Comparison of ENCODE assay signal across 10 mouse cellular contexts in genomic region chr4:149526330-149526729, GRCm38 (mm10). TPM values are rescaled to one million over a fixed set of nuclear protein-coding genes. Genes with fewer than 3 reads are reported as not detected.
DNase-seq lines count a peak whose midpoint lies in the region; ATAC-seq lines count a peak whose summit lies in the region.
"Had no signal": no experiment of that assay in that cellular context is flagged by ENCODE, and none has a peak within 500 bp of the region (broad histone marks: within the 10 kb centered on the region; RNA-seq: fewer than 3 reads in every experiment).

No protein-coding gene starts in this region.

- DNase-seq in heart, adult 11 months = peak; percentile 99
- no peak for DNase-seq in neural tube, embryonic 10.5 days (ENCODE audit: extremely low spot score, low spot score)
- DNase-seq in kidney, postnatal 14 days = peak; percentile 45
- no peak for DNase-seq in layer of hippocampus, postnatal 25 days (ENCODE audit: extremely low spot score in 1 of 2, low spot score in 1 of 2)
- DNase-seq in spleen, postnatal 36 days (ENCODE audit: low spot score in 2 of 2) = no peak

- H3K36me3 ChIP-seq in heart, embryonic 11.5 days (ENCODE audit: control insufficient read depth, insufficient read depth, low read length) = no peaks in the 10 kb centered on the region
- H3K36me3 ChIP-seq in neural tube, embryonic 13.5 days = no peaks in the 10 kb centered on the region

- no peak overlapping the region for H3K27ac ChIP-seq in heart, embryonic 11.5 days (ENCODE audit: low read depth, low read length)
- 0 out of 2 replicates have a peak overlapping the region, but pooled peaks have one; percentile 28 for H3K27ac ChIP-seq in neural tube, embryonic 13.5 days (replicated peaks)
- H3K27ac ChIP-seq: liver, embryonic 14.5 days had no signal

- H3K9me3 ChIP-seq in heart, embryonic 11.5 days (replicated peaks; ENCODE audit: control insufficient read depth, low read length) = no peaks in the 10 kb centered on the region
- H3K9me3 ChIP-seq in neural tube, embryonic 13.5 days = no peaks in the 10 kb centered on the region

- H3K27me3 ChIP-seq in heart, embryonic 11.5 days (ENCODE audit: control insufficient read depth, insufficient read depth, low read length) = no peaks in the 10 kb centered on the region
- no peaks in the 10 kb centered on the region for H3K27me3 ChIP-seq in neural tube, embryonic 13.5 days

- no peak overlapping the region for H3K9ac ChIP-seq in heart, embryonic 11.5 days (ENCODE audit: low read depth, low read length)
- 0 out of 2 replicates have a peak overlapping the region, but pooled peaks have one; percentile 12 for H3K9ac ChIP-seq in neural tube, embryonic 13.5 days
- H3K9ac ChIP-seq: liver, embryonic 14.5 days had no signal

- H3K4me1 ChIP-seq in heart, embryonic 11.5 days (ENCODE audit: control insufficient read depth, insufficient read depth, low read length) = peaks cover 31% of the 10 kb centered on the region
- peaks cover 36% of the 10 kb centered on the region for H3K4me1 ChIP-seq in neural tube, embryonic 13.5 days (replicated peaks)

- ATAC-seq in heart, embryonic 11.5 days (replicated peaks; ENCODE audit: insufficient number of reproducible peaks, low FRiP score, low TSS enrichment) = no peak
- ATAC-seq in neural tube, embryonic 13.5 days (ENCODE audit: low read depth) = no peak
- no peak for ATAC-seq in megakaryocyte progenitor cell, adult 5-6 weeks (replicated peaks; ENCODE audit: poor library complexity)

- 58% methylated on average over 7 of the region's 7 CpGs for WGBS in heart, embryonic 11.5 days (ENCODE audit: insufficient replicate concordance)
- 34% methylated on average over 7 of the region's 7 CpGs for WGBS in neural tube, embryonic 13.5 days

- no peak overlapping the region for H3K4me3 ChIP-seq in heart, embryonic 11.5 days (ENCODE audit: low read depth, low read length)
- H3K4me3 ChIP-seq in neural tube, embryonic 13.5 days = no peak overlapping the region

- H3K4me2 ChIP-seq in heart, embryonic 11.5 days = no peak overlapping the region
- H3K4me2 ChIP-seq in neural tube, embryonic 13.5 days = no peak overlapping the region

RNA-seq across cellular contexts. Expression of gene Ctnnbip1, which starts 8.3 kb away (rescaled TPM):
- 36.3 and 36.8 TPM in 2 replicates for polyA plus RNA-seq in heart, embryonic 11.5 days (2014; fragmentation: Nextera tagmentation; extraction: Ambion mirVana)
- polyA plus RNA-seq in neural tube, embryonic 13.5 days (2015; fragmentation: Nextera tagmentation; extraction: Ambion mirVana) = 78.3 and 79.0 TPM in 2 replicates
- 2.2 and 3.4 TPM in 2 replicates for total RNA-seq in megakaryocyte progenitor cell, adult 5-6 weeks (2015)
- 1.6 and 3.4 TPM in 2 replicates for total RNA-seq in megakaryocyte progenitor cell, adult 5-6 weeks (2017)
- total RNA-seq in layer of hippocampus, postnatal 25 days (2021) = 10 to 100 TPM; 39.5 to 41.1 TPM

RNA-seq across cellular contexts. Expression of gene Lzic, which starts 41.3 kb away (rescaled TPM):
- 36.7 and 43.9 TPM in 2 replicates for polyA plus RNA-seq in heart, embryonic 11.5 days (2014; fragmentation: Nextera tagmentation; extraction: Ambion mirVana)
- 44.7 and 47.7 TPM in 2 replicates for polyA plus RNA-seq in neural tube, embryonic 13.5 days (2015; fragmentation: Nextera tagmentation; extraction: Ambion mirVana)
- total RNA-seq in megakaryocyte progenitor cell, adult 5-6 weeks (2015) = 25.2 and 26.8 TPM in 2 replicates
- 81.4 and 111 TPM in 2 replicates for total RNA-seq in megakaryocyte progenitor cell, adult 5-6 weeks (2017)
- 10 to 100 TPM; 19.5 to 21.5 TPM for total RNA-seq in layer of hippocampus, postnatal 25 days (2021)

RNA-seq across cellular contexts. Expression of gene Nmnat1, which starts 41.3 kb away (rescaled TPM):
- polyA plus RNA-seq in heart, embryonic 11.5 days (2014; fragmentation: Nextera tagmentation; extraction: Ambion mirVana) = 16.2 and 17.0 TPM in 2 replicates
- 8.7 and 11.0 TPM in 2 replicates for polyA plus RNA-seq in neural tube, embryonic 13.5 days (2015; fragmentation: Nextera tagmentation; extraction: Ambion mirVana)
- total RNA-seq in megakaryocyte progenitor cell, adult 5-6 weeks (2015) = 7.4 and 8.0 TPM in 2 replicates
- total RNA-seq in megakaryocyte progenitor cell, adult 5-6 weeks (2017) = 12.4 and 14.4 TPM in 2 replicates
- 1 to 10 TPM; 8.0 to 8.4 TPM for total RNA-seq in layer of hippocampus, postnatal 25 days (2021)

RNA-seq across cellular contexts. Expression of gene Tmem274, which starts 49.2 kb away (rescaled TPM):
- not detected in 2 replicates for polyA plus RNA-seq in heart, embryonic 11.5 days (2014; fragmentation: Nextera tagmentation; extraction: Ambion mirVana)
- polyA plus RNA-seq in neural tube, embryonic 13.5 days (2015; fragmentation: Nextera tagmentation; extraction: Ambion mirVana) = not detected in 2 replicates
- total RNA-seq in megakaryocyte progenitor cell, adult 5-6 weeks (2015) = not detected in 2 replicates
- total RNA-seq in megakaryocyte progenitor cell, adult 5-6 weeks (2017) = not detected in 2 replicates
- not detected for total RNA-seq in layer of hippocampus, postnatal 25 days (2021)
- polyA plus RNA-seq: liver, embryonic 14.5 days; neural tube, embryonic 14.5 days had no signal

RNA-seq across cellular contexts. Expression of gene Clstn1, which starts 59.9 kb away (rescaled TPM):
- 12.3 and 18.1 TPM in 2 replicates for polyA plus RNA-seq in heart, embryonic 11.5 days (2014; fragmentation: Nextera tagmentation; extraction: Ambion mirVana)
- 131 and 142 TPM in 2 replicates for polyA plus RNA-seq in neural tube, embryonic 13.5 days (2015; fragmentation: Nextera tagmentation; extraction: Ambion mirVana)
- total RNA-seq in megakaryocyte progenitor cell, adult 5-6 weeks (2015) = 2.2 and 4.0 TPM in 2 replicates
- total RNA-seq in megakaryocyte progenitor cell, adult 5-6 weeks (2017) = 4.1 and 5.9 TPM in 2 replicates
- total RNA-seq in layer of hippocampus, postnatal 25 days (2021) = 100 to 1,000 TPM; 782 to 866 TPM

Comparison
In these comparisons a context has a peak if more than half of its experiments do, and no peak if none do; other contexts are left out.
1. DNase-seq: peak in heart, adult 11 months (single experiment) and kidney, postnatal 14 days (single experiment); none in neural tube, embryonic 10.5 days (single experiment), layer of hippocampus, postnatal 25 days (0 of 2) and spleen, postnatal 36 days (0 of 2).
2. RNA of gene Ctnnbip1, which starts 8.3 kb away (total RNA-seq): 39.5 to 41.1 TPM in layer of hippocampus, postnatal 25 days; 1.6 to 3.4 TPM in megakaryocyte progenitor cell, adult 5-6 weeks; every median in the first group is over 4 times any median in the second.